Mouse (Mus musculus) heart, adult 18-20 months (tissue): Measurements from ENCODE around the gene Slc2a8. TPM values are rescaled to one million over a fixed set of nuclear protein-coding genes. Genes with fewer than 3 reads are reported as not detected.

ENCODE experiments used
- DNase-seq, 2 experiments: peaks; one replicate each; pipeline ENCODE4 v3.0.0; 2021 to 2022; ENCODE audit warnings: mixed read lengths in 1 of 2
- total RNA-seq, 2 experiments: library from RNA; stranded (reverse); gene quantifications; 2 replicates each; pipeline ENCODE4 v1.2.3; 2021

The Slc2a8 gene
- total RNA-seq, 2 experiments from 2014 or later = 15.0 to 17.3 TPM

GRCm38 (mm10) chr2:32971235-32971634 is 10.6 kb downstream of the Slc2a8 start:
- DNase-seq = no peak

- peak; percentile 66 to 76 for DNase-seq
Observed at GRCm38 (mm10) chr2:32969326-32969725, 12.6 kb downstream of the Slc2a8 start.

DNA sequence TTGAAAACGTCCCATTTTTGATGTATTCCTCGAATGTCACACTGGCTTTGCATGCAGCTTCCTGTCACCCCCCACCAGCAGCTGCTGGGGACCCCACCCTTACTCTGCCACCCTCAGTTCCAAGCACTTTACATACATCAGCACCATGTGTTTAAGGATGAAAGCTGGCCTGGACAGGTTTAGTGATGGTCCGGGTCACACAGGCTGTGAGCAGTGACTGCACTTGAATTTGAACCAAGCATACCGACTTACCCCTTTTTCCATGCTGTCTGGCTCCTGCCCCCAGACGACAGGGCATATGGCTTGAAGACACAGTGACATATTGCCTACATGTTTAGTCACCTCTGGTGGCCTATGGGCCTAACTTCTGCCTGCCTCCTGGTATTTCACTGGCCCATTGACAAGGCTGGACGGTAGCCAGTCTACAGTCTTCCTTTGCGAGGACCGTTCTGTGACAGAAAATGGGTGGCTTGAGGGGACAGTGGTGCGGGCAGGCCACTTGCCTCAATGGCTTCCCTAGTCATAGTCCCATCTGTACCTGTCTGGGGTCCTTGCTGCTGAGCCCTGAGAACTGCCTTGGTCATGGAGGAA is 13.8 kb downstream of the Slc2a8 start:
- peak in 1 of 2 experiments; percentile 26 for DNase-seq

DNA sequence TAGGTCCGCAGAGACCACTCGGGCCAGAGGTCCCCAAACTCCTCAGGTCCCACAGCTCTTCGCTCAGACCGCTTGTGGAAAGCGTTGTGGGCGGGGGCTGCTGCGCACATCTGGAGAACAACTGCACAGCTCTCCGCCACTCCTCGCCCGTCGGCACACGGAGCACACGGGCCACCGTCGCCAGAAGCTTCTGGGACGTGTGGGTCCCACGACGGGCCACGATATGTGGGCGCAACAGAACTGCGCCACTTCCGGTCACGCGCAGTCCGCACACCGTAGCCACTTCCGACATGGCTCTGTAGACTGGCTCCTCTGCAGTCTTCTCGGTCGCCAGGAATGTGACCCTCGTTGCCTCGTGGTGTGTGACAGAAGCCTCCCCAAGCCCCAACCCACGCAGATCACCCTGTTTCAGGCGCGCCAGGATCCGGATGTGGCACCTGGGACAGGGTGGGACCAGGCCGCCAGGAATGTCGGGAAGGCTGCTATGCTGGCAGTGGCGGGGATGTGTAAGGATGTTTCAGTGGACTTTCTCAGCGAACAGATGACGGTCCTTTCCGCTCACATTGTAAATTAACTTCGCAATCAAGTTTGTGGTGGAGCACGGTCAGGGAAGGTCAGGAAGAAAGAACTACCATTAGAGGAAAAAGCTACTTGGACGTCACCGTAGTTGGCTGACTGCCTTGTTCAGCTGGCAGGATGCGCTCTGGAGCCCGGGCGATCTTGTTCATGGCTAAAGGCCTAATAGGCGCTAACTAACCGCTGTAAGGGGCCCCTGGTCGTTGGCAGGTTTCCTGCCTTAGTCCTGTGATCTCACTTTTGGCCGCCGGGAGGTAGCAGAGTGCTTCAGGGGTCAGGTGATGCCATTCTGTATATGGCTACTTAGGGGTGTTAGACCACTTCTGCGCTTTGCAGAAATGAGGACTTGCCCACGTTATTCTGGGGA is 14.9 kb downstream of the Slc2a8 start:
- peak; percentile 91 to 93 for DNase-seq

DNA sequence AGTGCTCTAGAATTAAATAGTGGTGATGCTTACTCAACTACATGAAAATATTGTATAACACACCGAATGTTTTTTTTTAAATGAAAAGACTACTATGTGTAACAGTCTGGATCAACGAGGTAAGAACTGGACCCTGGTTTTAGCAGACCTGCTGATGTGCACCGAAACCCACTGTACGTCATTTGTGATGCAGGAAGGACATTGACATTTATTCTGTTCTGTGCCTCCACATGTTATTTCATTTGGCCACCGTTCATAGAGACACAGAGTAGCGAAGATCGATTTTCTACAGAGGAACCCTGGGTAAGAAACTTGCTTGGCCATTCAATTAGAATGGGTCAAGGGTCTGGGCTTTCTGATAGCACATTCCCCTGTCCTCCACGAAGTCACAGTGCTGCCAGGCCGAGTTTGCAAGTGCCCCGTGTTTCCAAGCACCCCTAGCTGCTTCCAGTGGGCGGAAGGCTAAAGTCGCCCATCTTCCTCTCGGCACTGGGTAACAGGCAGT is 15.6 kb downstream of the Slc2a8 start:
- no peak for DNase-seq

GRCm38 (mm10) chr2:32965511-32966183 is 16.2 kb downstream of the Slc2a8 start:
- no peak for DNase-seq

GRCm38 (mm10) chr2:32964659-32965457 is 17.0 kb downstream of the Slc2a8 start:
- no peak for DNase-seq

DNA sequence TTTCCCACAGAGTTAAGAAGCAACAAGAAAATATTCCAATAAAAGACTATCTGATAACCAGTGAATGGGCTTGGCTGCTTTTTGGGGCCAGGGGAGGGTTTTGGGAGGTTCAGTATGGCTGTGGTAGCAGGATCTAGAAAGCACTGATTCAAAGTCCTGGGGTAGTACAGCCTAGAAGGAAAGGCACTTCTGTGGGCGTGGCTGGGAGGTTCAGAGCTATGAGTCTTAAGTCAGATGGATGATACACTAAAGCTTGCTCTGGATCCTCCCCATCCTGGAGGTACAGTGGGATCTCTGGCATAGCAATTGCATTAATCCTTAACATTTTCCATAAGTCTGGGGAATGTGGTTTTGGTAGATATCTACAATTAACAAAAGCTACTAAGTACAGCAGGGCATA is 17.9 kb downstream of the Slc2a8 start:
- no peak for DNase-seq

DNA sequence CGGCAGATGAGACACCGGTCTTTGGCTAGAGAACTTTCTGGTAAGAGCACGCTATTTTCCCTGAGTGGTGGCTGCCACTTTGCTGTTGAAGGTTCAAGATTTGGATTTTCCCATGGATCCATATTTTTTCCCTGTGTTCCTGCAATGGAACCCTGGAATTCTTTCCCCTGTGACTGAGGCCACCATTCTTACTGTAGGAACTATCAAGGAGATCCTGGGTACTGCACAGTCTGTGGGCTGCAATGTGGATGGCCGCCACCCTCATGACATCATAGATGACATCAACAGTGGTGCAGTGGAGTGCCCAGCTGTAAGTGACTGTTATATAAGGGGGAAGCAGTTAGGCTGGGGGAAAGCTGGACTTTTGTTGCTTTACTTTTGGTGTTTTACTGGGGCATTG is 18.3 kb downstream of the Slc2a8 start:
- no peak for DNase-seq

DNA sequence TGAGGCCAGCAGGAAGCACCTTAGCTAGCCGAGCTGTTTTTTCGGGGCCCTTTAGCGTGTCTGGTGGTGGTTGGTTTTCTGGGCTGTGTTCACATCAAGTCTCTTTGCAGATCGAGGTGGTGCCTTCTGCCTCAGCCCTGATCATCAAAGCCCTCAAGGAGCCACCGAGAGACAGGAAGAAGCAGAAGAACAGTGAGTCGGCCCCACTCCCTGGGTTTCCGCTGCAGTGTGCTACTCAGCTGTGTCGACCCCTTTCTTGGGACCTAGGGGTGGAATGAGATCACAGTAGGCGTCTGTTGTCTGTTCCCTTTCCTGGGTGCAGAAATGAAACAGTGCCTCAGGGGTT is 19.0 kb downstream of the Slc2a8 start:
- DNase-seq = no peak

- DNase-seq = peak in 1 of 2 experiments; percentile 20
Observed at GRCm38 (mm10) chr2:32962062-32962874, 19.6 kb downstream of the Slc2a8 start.

- DNase-seq = peak; percentile 96 to 98
Observed at GRCm38 (mm10) chr2:32961192-32961995, 20.5 kb downstream of the Slc2a8 start, which contains the start of the genes Rpl12 and Lrsam1. Gene Rpl12 (plus strand): TSS chr2:32961559. Gene Lrsam1 (minus strand): TSS chr2:32961614.

- DNase-seq = no peak
Observed at GRCm38 (mm10) chr2:32960273-32960672, 21.6 kb downstream of the Slc2a8 start.

GRCm38 (mm10) chr2:32957344-32957743 is 24.5 kb downstream of the Slc2a8 start:
- DNase-seq = no peak

- no peak for DNase-seq
Observed at GRCm38 (mm10) chr2:32954581-32954980, 27.3 kb downstream of the Slc2a8 start.

DNA sequence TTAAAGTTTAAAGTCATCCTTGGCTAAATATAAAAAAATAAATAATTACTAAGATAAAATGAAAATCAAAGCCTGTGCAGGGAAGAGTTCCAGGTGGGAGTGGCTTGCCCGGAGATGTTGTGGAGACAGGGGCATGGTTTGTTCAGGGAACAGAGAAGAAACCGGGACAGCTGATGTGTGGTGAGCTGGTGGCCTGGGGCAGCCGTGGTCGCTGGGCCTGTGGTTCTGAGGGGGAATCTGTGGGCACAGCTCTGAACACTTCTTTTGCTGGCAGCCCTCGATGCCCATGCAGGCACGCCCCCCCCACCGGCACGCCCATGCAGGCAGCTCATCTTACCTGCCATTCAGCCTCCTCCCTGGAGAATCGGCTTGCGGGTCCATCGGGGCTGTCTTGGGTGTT is 34.4 kb downstream of the Slc2a8 start:
- no peak for DNase-seq

DNA sequence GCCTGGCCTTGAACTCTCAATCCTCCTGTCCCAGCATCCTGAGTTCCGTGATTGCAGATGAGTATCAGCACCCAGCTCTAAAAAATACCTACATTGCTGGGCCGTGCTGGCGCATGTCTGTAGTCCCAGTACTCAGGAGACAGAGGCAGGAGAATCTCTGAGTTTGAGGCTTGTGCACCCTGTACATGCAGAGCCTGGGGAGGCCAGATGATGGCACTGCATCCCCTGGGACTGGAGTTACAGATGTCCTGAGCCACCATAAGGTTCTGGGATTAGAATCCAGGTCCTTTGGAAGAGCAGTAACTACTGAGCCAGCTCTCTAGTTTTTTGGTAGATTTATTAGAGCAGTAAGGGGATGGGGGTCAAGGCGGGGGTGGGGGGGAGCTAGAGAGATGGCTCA is 41.4 kb downstream of the Slc2a8 start:
- no peak for DNase-seq

DNA sequence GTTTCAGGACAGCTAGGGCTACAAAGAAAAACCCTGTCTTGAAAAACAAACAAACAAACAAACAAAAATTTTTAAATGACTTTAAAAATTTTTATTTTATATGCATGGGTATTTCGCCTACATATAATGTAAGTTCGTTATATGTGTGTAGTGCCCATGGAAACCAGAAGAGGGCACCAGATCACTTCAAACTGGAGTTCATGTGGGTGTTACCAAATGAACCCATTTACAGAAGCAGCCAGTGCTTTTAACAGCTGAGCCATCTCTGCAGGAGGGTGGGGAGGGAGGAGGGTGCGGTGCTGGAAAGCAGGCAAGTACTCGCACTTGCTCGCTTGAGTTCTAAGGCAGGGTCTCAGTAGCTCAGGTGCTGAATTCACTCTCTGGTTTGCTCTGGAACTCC is 42.5 kb downstream of the Slc2a8 start:
- DNase-seq = peak in 1 of 2 experiments; percentile 56

DNA sequence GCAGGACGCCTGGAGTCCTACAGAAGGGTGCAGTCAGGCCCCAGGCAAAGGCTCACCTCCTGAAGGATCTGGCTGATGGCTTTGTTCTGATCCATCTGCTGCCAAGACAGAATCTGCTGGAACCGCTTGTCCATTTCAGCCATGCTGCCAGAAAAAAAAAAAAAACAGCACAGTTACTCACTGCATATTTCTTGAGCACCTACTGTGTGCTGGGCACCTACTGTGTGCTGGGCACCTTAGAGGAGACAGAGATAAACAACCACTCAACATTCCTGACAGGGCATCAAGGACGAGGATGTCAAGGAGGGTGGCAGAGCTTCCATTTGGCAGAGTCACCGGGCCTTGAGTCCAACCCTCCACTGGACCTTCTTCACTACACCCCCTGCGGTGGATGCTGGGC is 43.1 kb downstream of the Slc2a8 start:
- DNase-seq = no peak

DNA sequence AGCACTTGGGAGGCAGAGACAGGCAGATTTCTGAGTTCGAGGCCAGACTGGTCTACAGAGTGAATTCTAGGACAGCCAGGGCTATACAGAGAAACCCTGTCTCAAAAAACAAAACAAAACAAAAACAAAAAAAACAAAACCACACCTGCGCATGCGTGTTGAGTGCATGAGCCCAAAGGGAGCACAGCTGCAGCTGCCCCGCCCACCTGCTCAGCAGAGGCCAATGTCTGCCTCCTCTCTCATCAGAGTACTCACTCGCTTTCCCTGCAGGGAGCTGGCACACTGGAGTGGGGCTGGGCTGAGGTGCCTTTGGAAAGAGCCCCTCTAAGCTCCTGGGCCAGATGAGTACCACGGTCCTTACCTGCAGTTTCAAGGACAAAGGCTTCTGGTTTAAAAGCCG is 50.2 kb downstream of the Slc2a8 start:
- DNase-seq = no peak
